In the genomic region with DNA sequence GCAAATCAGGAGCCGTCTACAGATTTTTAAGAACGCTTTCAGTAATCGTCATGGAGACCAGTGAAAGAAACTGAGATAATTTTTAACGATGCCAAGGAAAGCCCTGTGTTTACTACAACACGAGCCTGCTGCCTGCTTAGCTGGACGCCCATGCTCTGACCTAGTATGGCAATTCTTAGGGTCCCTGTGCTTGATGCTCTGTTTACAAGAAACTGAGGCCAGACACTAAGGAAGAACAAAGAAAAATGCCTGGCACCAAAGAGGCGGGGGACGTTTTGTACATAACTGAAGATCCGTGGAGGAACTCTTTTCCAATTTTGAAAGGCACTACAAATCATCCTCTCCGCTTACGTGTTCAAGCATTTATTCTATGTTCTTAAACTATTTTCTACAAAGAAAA, we compare ENCODE assay signal across 8 mouse cellular contexts. TPM values are rescaled to one million over a fixed set of nuclear protein-coding genes. Genes with fewer than 3 reads are reported as not detected.
DNase-seq lines count a peak whose midpoint lies in the region; ATAC-seq lines count a peak whose summit lies in the region.

No protein-coding gene starts in this region.

- H3K27ac ChIP-seq in embryonic facial prominence, embryonic 15.5 days (replicated peaks), result peak overlapping the region; percentile 99
- H3K27ac ChIP-seq in intestine, embryonic 14.5 days (ENCODE audit: low read depth), result peak overlapping the region; percentile 98
- H3K27ac ChIP-seq in macrophage, result no peak overlapping the region

- peak overlapping the region; percentile 73 for H3K4me3 ChIP-seq in embryonic facial prominence, embryonic 15.5 days (replicated peaks)
- peak overlapping the region; percentile 86 for H3K4me3 ChIP-seq in intestine, embryonic 14.5 days (ENCODE audit: low read depth, low read length)
- H3K4me3 ChIP-seq in macrophage (ENCODE audit: inconsistent target), result peak overlapping the region; percentile 35

- H3K27me3 ChIP-seq in embryonic facial prominence, embryonic 15.5 days, result no peaks in the 10 kb centered on the region
- no peaks in the 10 kb centered on the region for H3K27me3 ChIP-seq in intestine, embryonic 14.5 days (replicated peaks; ENCODE audit: control insufficient read depth, insufficient read depth, low read length)

- H3K79me2 ChIP-seq in macrophage (ENCODE audit: inconsistent target), result no peaks in the 10 kb centered on the region

- WGBS in embryonic facial prominence, embryonic 15.5 days, result 2% methylated on average over 11 of the region's 11 CpGs
- 3% methylated on average over 11 of the region's 11 CpGs for WGBS in intestine, embryonic 14.5 days
- WGBS in macrophage (ENCODE audit: missing documents), result 14% methylated on average over 11 of the region's 11 CpGs

- H3K36me3 ChIP-seq in embryonic facial prominence, embryonic 15.5 days, result no peaks in the 10 kb centered on the region
- no peaks in the 10 kb centered on the region for H3K36me3 ChIP-seq in intestine, embryonic 14.5 days (ENCODE audit: control insufficient read depth, insufficient read depth, low read length)
- no peaks in the 10 kb centered on the region for H3K36me3 ChIP-seq in macrophage (ENCODE audit: inconsistent target)

- H3K9me3 ChIP-seq in embryonic facial prominence, embryonic 15.5 days (replicated peaks), result no peaks in the 10 kb centered on the region
- no peaks in the 10 kb centered on the region for H3K9me3 ChIP-seq in intestine, embryonic 14.5 days (ENCODE audit: control insufficient read depth, low read length)

- H3K9ac ChIP-seq in embryonic facial prominence, embryonic 15.5 days, result peak overlapping the region; percentile 79
- H3K9ac ChIP-seq in intestine, embryonic 14.5 days (ENCODE audit: low read length), result peak overlapping the region; percentile 85

- peaks cover 15% of the 10 kb centered on the region; the same call in 1 of the 2 replicates for H3K4me1 ChIP-seq in embryonic facial prominence, embryonic 15.5 days
- H3K4me1 ChIP-seq in intestine, embryonic 14.5 days (replicated peaks; ENCODE audit: control insufficient read depth, insufficient read depth, low read length), result peaks cover 13% of the 10 kb centered on the region; the same call in 1 of the 2 replicates

- ATAC-seq in embryonic facial prominence, embryonic 15.5 days (ENCODE audit: insufficient number of reproducible peaks, low FRiP score, low TSS enrichment, low read depth), result no peak
- no peak for ATAC-seq in intestine, embryonic 14.5 days (replicated peaks; ENCODE audit: low FRiP score, low TSS enrichment, low read depth)

- DNase-seq in adrenal gland, postnatal 10 days, result peak; percentile 24
- DNase-seq in adrenal gland, postnatal 4 days (ENCODE audit: low spot score in 2 of 2), result no peak
- DNase-seq in A20 (ENCODE audit: low read depth, low spot score), result peak; percentile 10
- DNase-seq in intestine, embryonic 14.5 days (ENCODE audit: low spot score), result peak; percentile 57
- DNase-seq in thymus, postnatal 36 days, result no peak
- no peak for DNase-seq in right cerebral cortex, adult 18-20 months

- peak overlapping the region; percentile 76 for H3K4me2 ChIP-seq in embryonic facial prominence, embryonic 15.5 days (replicated peaks)
- peak overlapping the region; percentile 66 for H3K4me2 ChIP-seq in intestine, embryonic 14.5 days (ENCODE audit: low read length)

RNA-seq across cellular contexts. Expression of a gene that starts 1.1 kb away (rescaled TPM):
- 10 to 100 TPM; 25.9 to 38.0 TPM for total RNA-seq in adrenal gland, postnatal 10 days (2021)
- total RNA-seq in adrenal gland, postnatal 4 days (2021), result 10 to 100 TPM; 34.5 to 34.8 TPM
- polyA plus RNA-seq in embryonic facial prominence, embryonic 15.5 days (2015; fragmentation: Nextera tagmentation; extraction: Ambion mirVana), result 16.1 and 18.5 TPM in 2 replicates
- polyA plus RNA-seq in intestine, embryonic 14.5 days (2014; fragmentation: Nextera tagmentation; extraction: Ambion mirVana), result 14.1 and 16.2 TPM in 2 replicates
- total RNA-seq in macrophage (2018; cell fraction: chromatin; rRNA removed), result 10 to 100 TPM in 18 of 26 experiments, 1 to 10 TPM in 8; 3.8 to 42.3 (median 12.2) TPM
- total RNA-seq in macrophage (2018; cell fraction: cytosol; rRNA removed), result 1 to 10 TPM; 1.0 to 3.6 (median 2.2) TPM
- 10 to 100 TPM in 8 of 26 experiments, 1 to 10 TPM in 18; 2.9 to 34.5 (median 8.3) TPM for total RNA-seq in macrophage (2018; cell fraction: nucleus; rRNA removed)
- 1.5 to 3.1 TPM (median 2.8 TPM) in 3 replicates for polyA plus RNA-seq in macrophage (2018)

Comparison
In these comparisons a context has a peak if more than half of its experiments do, and no peak if none do; other contexts are left out.
1. DNase-seq: peak in adrenal gland, postnatal 10 days (single experiment), A20 (single experiment) and intestine, embryonic 14.5 days (single experiment); none in adrenal gland, postnatal 4 days (0 of 2), thymus, postnatal 36 days (0 of 2) and right cerebral cortex, adult 18-20 months (single experiment).
2. H3K4me3 ChIP-seq: peak in every context shown above with its lines; median percentile 86 in intestine, embryonic 14.5 days; 73 in embryonic facial prominence, embryonic 15.5 days; 35 in macrophage.